Mouse (Mus musculus) liver, embryonic 16.5 days (tissue): ENCODE measurements around the gene Pigw. TPM values are rescaled to one million over a fixed set of nuclear protein-coding genes. Genes with fewer than 3 reads are reported as not detected.
A peak's percentile ranks its signal among the peaks of the same experiment; 100 is the strongest.

ENCODE experiments used
- ATAC-seq: fragments of 200-750 bp; cut with Nextera tagmentation; 2 replicates; pipeline ENCODE4 v1.8.0; 2017; ENCODE audit warnings: low read depth, mild to moderate bottlenecking, moderate number of reproducible peaks, moderate library complexity
- H3K27ac ChIP-seq: fragments of 300-500 bp; sonication (generic); 2 replicates; pipeline ENCODE4 v1.5.1; 2014; ENCODE audit warnings: mild to moderate bottlenecking, low read length
- H3K27me3 ChIP-seq: fragments of 300-500 bp; sonication (generic); 2 replicates; pipeline ENCODE4 v1.6.1; 2014; ENCODE audit warnings: low read depth, low read length, mixed read lengths; ENCODE audit not compliant: control insufficient read depth, insufficient read depth
- H3K36me3 ChIP-seq: fragments of 300-500 bp; sonication (generic); 2 replicates; pipeline ENCODE4 v1.6.1; 2014; ENCODE audit warnings: mild to moderate bottlenecking; ENCODE audit not compliant: control insufficient read depth, insufficient read depth
- H3K4me1 ChIP-seq: fragments of 300-500 bp; sonication (generic); 2 replicates; pipeline ENCODE4 v1.6.1; 2014; ENCODE audit warnings: low read depth, low read length, mixed read lengths; ENCODE audit not compliant: control insufficient read depth
- H3K4me2 ChIP-seq: fragments of 300-500 bp; sonication (generic); 2 replicates; pipeline ENCODE4 v1.6.1; 2014; ENCODE audit warnings: low read depth, low read length, mixed read lengths
- H3K4me3 ChIP-seq: fragments of 300-500 bp; sonication (generic); 2 replicates; pipeline ENCODE4 v1.5.1; 2014; ENCODE audit warnings: low read depth, mild to moderate bottlenecking, low read length
- H3K9ac ChIP-seq: fragments of 300-500 bp; sonication (generic); 2 replicates; pipeline ENCODE4 v1.6.1; 2014; ENCODE audit warnings: low read depth, low read length
- H3K9me3 ChIP-seq: fragments of 300-500 bp; sonication (generic); replicated peaks from 2 replicates; pipeline ENCODE4 v1.6.1; 2016; ENCODE audit warnings: low read length; ENCODE audit not compliant: control insufficient read depth
- WGBS: fragments of 180-500 bp; shearing (Covaris S2); extraction: QIAGEN DNeasy Blood & Tissue Kit; methylation state at CpG from one replicate; pipeline ENCODE4 v1.1.7; 2014; ENCODE audit not compliant: insufficient replicate concordance; 5-methylcytosine and 5-hydroxymethylcytosine counted together
- polyA plus RNA-seq: library from polyadenylated mRNA; unstranded; fragments of >200 nt; fragmentation: Nextera tagmentation; extraction: Ambion mirVana; gene quantifications from 2 replicates; pipeline ENCODE4 v1.2.1, GENCODE M21; 2015

Gene Pigw
- polyA plus RNA-seq, 1 experiment from 2014 or later: 1.3 TPM

- H3K27ac ChIP-seq: peak overlapping the region; percentile 100
- H3K9me3 ChIP-seq: no peaks in the 10 kb centered on the region
- no peaks in the 10 kb centered on the region; the same call in 1 of the 2 replicates for H3K36me3 ChIP-seq
- 41% methylated on average over 4 of the region's 4 CpGs for WGBS
- peak overlapping the region; percentile 80 for H3K4me2 ChIP-seq
- no peaks in the 10 kb centered on the region for H3K27me3 ChIP-seq
- peaks cover 21% of the 10 kb centered on the region for H3K4me1 ChIP-seq
- H3K9ac ChIP-seq: peak overlapping the region; percentile 91
- no peak for ATAC-seq
- peak overlapping the region; percentile 86 for H3K4me3 ChIP-seq
Measured at GRCm38 (mm10) chr11:84871548-84872069, 8.5 kb downstream of the Pigw start.

- H3K4me3 ChIP-seq: peak overlapping the region; percentile 86
- H3K27ac ChIP-seq: peak overlapping the region; percentile 100
- peak overlapping the region; percentile 80 for H3K4me2 ChIP-seq
- peaks cover 25% of the 10 kb centered on the region for H3K4me1 ChIP-seq
- H3K36me3 ChIP-seq: no peaks in the 10 kb centered on the region; the same call in 1 of the 2 replicates
- H3K9ac ChIP-seq: peak overlapping the region; percentile 91
- ATAC-seq: peak; percentile 42
- no peaks in the 10 kb centered on the region for H3K27me3 ChIP-seq
- H3K9me3 ChIP-seq: no peaks in the 10 kb centered on the region
- 0% methylated on average over 10 of the region's 10 CpGs for WGBS
Measured at GRCm38 (mm10) chr11:84871046-84871445, 9.0 kb downstream of the Pigw start.

DNA sequence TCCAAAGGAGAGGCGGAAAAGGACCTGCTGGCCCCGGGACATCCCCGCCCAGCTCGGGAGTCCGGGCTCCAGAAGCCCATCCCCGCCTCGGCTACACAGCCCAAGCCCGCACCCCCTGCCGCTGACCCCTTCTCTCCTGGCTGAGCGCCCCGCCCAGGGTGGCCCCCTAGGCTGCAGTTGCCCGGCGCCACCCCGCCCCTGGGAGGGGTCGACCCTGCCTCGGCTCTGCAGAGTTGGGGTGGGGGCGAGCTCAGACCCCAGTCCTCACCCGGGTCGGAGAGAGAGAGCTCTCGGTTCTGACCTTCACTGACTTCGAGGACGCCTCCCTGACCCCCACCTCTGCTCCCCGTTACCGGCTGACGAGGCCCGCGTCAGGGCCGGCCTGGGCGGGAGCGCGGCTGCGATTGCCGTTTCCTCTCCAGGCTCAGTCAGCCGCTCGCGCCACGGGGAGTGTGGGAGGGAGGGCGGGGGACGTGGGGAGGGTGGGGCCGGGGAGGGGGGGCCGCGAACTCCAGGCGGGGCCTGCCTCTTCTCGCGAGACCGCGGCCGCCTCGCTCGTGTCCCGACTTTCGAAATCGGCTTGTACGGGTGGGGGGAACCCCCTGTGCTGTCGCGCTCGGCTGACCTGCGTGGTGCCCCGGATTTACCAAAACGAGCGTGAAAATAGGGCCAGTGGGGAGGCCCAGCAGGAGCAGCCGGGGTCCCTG lies 9.6 kb downstream of the Pigw start, which contains the start of gene Ggnbp2:
Ggnbp2 (minus strand) TSS at position 481 of the 707 bp plus-strand sequence.
- H3K36me3 ChIP-seq: peaks cover under 1% of the 10 kb centered on the region; the same call in 1 of the 2 replicates
- ATAC-seq: peak; percentile 79
- H3K4me2 ChIP-seq: peak within 1 kb of the TSS; percentile 80
- no peaks in the 10 kb centered on the region for H3K9me3 ChIP-seq
- no peaks in the 10 kb centered on the region for H3K27me3 ChIP-seq
- WGBS: under 1% methylated on average over 52 of the region's 62 CpGs
- peak within 1 kb of the TSS; percentile 86 for H3K4me3 ChIP-seq
- peaks cover 27% of the 10 kb centered on the region for H3K4me1 ChIP-seq
- H3K9ac ChIP-seq: peak within 1 kb of the TSS; percentile 91
- H3K27ac ChIP-seq: peak within 1 kb of the TSS; percentile 100

DNA sequence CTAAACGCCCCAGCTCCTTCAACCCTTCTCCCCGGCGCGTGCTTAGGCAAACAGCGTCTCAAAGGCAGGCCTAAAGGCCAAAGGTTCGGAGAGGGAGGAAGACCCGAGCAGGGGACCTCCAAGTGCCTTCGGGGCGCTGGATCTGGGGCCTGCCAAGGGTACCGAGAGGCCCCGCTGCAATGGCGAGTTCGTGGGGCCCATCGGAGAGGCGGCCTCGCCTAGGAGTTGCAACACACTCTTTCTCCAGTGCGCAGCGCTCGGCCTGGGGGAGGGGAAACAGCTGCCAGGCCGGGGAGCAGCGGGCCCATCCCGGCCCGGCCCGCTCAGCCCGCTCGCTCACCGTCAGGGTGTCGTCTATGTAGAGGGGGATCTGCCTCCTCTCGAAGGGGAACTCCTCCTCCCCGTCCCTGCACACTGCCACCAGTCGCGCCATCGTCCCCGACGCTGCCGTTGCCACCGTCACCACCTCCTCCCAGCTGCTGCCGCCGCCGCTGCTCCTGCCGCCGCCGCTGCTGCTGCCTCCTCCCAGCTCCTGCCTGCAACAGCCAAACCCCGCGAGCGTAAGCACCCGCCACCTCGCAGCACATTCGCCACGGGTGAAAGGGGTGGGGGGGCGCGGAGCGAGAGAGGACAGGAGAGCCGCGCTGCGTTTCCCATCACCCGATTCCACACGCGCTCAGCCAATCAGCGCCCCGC lies 10.4 kb downstream of the Pigw start:
- H3K9me3 ChIP-seq: no peaks in the 10 kb centered on the region
- peak overlapping the region; percentile 86 for H3K4me3 ChIP-seq
- peak overlapping the region; percentile 61 for H3K4me2 ChIP-seq
- H3K36me3 ChIP-seq: peaks cover 5% of the 10 kb centered on the region; the same call in 1 of the 2 replicates
- peak overlapping the region; percentile 98 for H3K27ac ChIP-seq
- ATAC-seq: peak; percentile 59
- H3K9ac ChIP-seq: peak overlapping the region; percentile 91
- peaks cover 34% of the 10 kb centered on the region for H3K4me1 ChIP-seq
- no peaks in the 10 kb centered on the region for H3K27me3 ChIP-seq
- under 1% methylated on average over 56 of the region's 61 CpGs for WGBS

- H3K4me1 ChIP-seq: peaks cover 32% of the 10 kb centered on the region
- ATAC-seq: no peak
- H3K9ac ChIP-seq: peak overlapping the region; percentile 91
- H3K4me2 ChIP-seq: peak overlapping the region; percentile 61
- 1% methylated on average over 7 of the region's 7 CpGs for WGBS
- no peaks in the 10 kb centered on the region for H3K9me3 ChIP-seq
- peaks cover 9% of the 10 kb centered on the region for H3K36me3 ChIP-seq
- H3K4me3 ChIP-seq: peak overlapping the region; percentile 86
- H3K27me3 ChIP-seq: no peaks in the 10 kb centered on the region
- H3K27ac ChIP-seq: peak overlapping the region; percentile 98
Measured at GRCm38 (mm10) chr11:84868786-84869259, 11.3 kb downstream of the Pigw start.

DNA sequence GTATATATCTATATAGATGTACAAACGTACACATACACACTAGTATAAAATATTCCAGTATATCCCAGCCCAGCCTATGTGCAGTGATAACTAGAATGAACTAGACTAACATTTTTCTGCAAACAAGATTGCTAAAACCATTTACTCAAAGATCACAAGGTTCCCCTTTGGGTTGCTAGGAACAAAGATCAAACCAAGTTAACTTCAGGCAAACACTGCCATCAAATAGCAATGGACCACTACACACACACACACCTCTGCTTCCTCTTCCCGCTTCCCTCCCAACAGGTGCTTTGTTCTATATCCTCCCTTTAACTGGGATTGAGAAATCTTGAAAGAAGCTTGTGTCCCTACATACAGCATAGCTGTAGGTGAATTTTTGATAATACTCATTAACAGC lies 12.5 kb downstream of the Pigw start:
- Histone ChIP-seq H3K36me3 (peaks cover 17% of the 10 kb centered on the region), H3K4me2 (peak overlapping the region; percentile 76), H3K9ac (peak overlapping the region; percentile 57), H3K4me1 (peaks cover 32% of the 10 kb centered on the region), H3K4me3 (peak overlapping the region; percentile 56), H3K9me3 (no peaks in the 10 kb centered on the region), H3K27ac (0 out of 2 replicates have a peak overlapping the region, but pooled peaks have one; percentile 25), H3K27me3 (no peaks in the 10 kb centered on the region)
- 69% methylated on average over 2 of the region's 2 CpGs for WGBS
- no peak for ATAC-seq

GRCm38 (mm10) chr11:84865268-84865667 lies 14.8 kb downstream of the Pigw start:
- no peak overlapping the region for H3K4me3 ChIP-seq
- peaks cover 29% of the 10 kb centered on the region for H3K4me1 ChIP-seq
- no peak for ATAC-seq
- H3K9ac ChIP-seq: no peak overlapping the region
- H3K27me3 ChIP-seq: no peaks in the 10 kb centered on the region
- 49% methylated on average over 2 of the region's 2 CpGs for WGBS
- H3K27ac ChIP-seq: no peak overlapping the region
- H3K4me2 ChIP-seq: peak overlapping the region; percentile 15; the same call in 1 of the 2 replicates
- no peaks in the 10 kb centered on the region for H3K9me3 ChIP-seq
- peaks cover 27% of the 10 kb centered on the region for H3K36me3 ChIP-seq

DNA sequence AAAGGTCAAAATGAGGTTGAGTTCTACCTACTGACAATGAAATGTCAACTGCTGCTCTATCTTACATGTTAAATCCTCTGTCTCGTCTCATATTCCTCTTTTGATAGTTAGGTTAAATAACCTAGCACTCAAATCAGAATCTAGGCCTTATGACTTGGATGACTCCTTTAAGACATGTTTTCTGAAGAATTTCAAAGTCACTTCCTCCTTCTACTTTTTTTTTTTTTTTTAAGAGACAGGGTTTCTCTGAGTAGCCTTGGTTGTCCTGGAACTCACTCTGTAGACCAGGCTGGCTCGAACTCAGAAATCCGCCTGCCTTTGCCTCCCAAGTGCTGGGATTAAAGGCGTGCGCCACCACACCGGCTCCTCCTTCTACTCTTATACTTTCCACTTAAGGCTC lies 24.8 kb downstream of the Pigw start:
- ATAC-seq: no peak
- Histone ChIP-seq H3K4me2 (no peak overlapping the region), H3K9me3 (no peaks in the 10 kb centered on the region), H3K9ac (no peak overlapping the region), H3K36me3 (peaks cover 67% of the 10 kb centered on the region), H3K4me3 (no peak overlapping the region), H3K4me1 (no peaks in the 10 kb centered on the region; the same call in 1 of the 2 replicates), H3K27ac (no peak overlapping the region), H3K27me3 (no peaks in the 10 kb centered on the region)
- WGBS: 90% methylated on average over 6 of the region's 6 CpGs
